Mouse (Mus musculus) urinary bladder, postnatal 4 days (tissue): Measurements from ENCODE around the gene Rnf38.

Source experiments
- DNase-seq, 2 experiments: peaks; one replicate each; pipeline ENCODE4 v3.0.0; 2021 to 2022; ENCODE audit warnings: low spot score in 2 of 2

The Rnf38 gene

GRCm38 (mm10) chr4:44233713-44234003 is at the start of gene Rnf38:
Gene Rnf38 (minus strand): TSS chr4:44233789.
- DNase-seq = no peak

DNA sequence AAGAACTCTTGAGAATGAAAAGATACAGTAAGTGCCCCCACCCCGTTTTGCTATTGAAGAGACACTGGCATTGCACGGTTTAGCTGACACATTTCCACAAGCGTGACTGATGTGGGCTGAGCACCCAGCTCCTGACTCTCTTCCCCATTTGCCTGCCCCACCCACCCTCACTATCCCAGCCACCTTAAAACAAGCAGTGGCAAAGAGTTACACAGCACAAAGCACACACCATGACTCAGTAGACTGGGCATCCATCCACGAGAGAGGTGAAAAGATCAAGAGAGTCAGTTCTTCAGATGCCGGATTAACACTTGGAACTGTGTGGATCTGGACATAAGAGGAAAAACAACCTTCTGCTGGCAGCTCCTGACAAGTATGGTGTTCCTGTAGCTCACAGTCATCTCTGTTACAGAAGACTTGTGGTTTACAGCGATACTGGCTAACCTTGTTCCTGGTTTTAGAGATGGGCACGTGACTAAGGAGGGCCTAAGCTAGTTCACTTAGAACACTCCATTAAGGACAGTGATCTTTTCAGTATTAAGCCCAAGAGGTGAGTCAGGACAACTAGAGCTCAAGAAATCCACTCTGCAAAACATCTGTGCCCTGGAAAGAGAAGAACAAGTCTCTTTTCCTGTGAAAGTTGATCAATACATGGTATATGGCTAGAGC is 48.1 kb upstream of the Rnf38 start:
- DNase-seq = no peak

GRCm38 (mm10) chr4:44271134-44271533 is 37.5 kb upstream of the Rnf38 start:
- DNase-seq = no peak

DNA sequence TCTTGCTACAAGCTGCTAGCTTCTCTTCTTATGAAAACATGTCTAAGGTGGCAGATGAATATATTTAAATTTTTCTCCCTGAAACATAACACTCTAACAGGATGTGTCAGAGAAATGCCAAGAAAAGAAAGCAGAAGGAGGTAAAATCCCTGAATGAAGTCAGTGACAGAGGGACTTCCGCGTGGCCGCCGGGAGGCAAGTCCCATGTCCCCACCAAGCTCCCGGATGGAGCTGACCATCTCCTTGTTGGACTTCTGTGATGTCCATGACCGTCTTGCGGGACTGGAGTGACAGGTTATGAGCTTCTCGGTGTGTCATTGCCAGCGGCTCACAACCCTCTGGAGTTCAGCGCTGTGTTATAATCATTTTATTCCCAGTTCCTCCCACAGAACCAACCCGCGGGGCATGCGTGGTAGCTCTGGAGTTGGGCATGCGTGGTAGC is 35.8 kb upstream of the Rnf38 start:
- DNase-seq = no peak

DNA sequence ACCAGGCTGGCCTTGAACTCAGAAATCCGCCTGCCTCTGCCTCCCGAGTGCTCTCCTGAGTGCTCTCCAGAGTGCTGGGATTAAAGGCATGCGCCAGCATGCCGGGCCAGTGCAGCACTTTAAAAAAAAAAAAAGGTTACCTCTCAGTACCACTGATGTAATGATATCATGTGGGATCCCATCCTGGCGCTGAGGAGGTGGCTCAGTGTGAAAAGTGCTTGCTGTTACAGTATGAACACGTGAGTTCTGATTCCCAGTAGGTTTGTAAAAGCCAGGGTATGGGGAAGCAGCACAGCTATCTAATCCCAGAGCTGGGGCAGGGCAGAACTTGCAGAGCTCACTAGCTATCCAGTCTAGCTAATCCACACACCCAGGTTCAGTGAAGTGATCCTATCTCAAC is 33.8 kb upstream of the Rnf38 start:
- DNase-seq = no peak

DNA sequence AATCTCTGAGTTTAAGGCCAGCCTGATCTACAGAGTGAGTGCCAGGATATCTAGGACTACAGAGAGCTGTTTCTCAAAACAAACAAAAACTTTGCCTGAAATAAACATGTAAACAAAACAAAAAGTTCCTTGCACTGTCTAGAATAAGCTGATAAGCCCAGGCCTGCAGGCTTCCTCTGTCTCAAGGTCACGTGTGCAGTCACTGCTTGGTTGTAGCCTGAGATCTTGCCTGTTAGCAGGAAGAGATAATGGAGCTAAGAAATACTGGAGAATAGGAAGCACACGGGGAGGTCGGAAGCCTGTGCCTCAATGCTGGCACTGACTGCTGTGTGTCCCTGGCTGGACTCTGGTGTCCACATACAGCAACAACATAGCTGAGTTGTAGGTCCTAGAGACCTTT is 31.9 kb upstream of the Rnf38 start:
- no peak for DNase-seq

DNA sequence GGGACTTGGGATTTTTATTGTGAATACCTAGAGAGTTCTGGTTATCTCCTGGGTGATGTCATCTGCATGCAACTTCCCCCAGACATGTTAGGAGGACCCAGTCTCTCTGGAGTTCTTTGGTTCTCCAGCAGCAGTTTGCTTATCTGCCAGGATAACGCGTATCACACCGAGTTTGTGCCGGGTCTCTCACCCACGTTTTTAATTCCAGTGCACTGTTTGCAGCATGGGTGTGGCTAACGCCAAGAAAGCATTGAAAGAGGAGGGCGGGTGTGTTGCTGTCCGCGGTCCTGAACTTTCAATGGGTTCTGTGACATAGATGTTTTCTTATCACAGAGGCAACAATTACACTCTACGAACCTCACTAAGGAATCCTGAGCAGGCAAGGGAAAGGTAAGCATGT is 26.7 kb upstream of the Rnf38 start:
- peak; percentile 24 to 71 for DNase-seq

- DNase-seq = no peak
Observed at GRCm38 (mm10) chr4:44259126-44259525, 25.5 kb upstream of the Rnf38 start.

DNA sequence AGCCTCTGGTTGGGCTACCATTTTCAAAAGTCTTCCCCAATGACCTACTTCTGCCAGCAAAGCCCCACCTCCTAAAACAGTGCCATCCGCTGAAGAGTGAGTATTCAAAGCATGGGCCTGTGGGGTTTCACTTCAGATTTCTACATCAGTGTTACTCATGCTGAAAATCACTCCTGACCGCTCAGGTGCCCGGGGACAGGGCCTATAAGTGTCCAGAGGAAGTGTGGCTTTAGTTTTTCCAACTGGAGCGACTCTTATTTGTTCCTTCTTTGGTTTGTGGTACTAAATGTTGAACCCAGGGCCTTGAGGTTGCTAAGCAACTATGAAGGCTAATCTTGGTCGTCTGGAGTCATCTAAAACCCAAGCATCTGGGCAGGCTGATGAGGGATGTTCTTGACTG is 21.0 kb upstream of the Rnf38 start:
- DNase-seq = no peak

- DNase-seq = no peak
Observed at GRCm38 (mm10) chr4:44253191-44253590, 19.6 kb upstream of the Rnf38 start.

GRCm38 (mm10) chr4:44251966-44252916 is 18.7 kb upstream of the Rnf38 start:
- DNase-seq = no peak

DNA sequence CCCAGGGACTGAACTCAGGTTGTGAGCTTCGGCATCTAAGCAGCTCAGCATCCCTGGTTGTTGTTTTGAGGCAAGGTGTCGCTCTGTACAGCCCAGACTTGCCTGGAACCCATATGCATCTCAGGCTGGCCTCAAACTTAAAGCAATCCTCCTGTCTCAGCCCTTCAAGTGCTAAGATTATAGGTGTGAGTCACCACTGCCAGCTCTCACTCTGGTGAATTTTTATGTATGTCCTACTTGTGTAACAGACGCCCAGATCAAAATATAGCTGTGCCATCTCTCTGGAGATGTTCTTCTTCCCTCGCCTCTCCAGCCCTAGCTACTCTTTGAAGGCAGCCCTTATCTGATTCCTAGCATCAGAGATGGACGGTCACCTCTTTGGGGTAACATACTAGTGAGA is 17.9 kb upstream of the Rnf38 start:
- DNase-seq = no peak

- DNase-seq = no peak
Observed at GRCm38 (mm10) chr4:44249705-44250104, 16.1 kb upstream of the Rnf38 start.

- peak in 1 of 2 experiments; percentile 26 for DNase-seq
Observed at GRCm38 (mm10) chr4:44247051-44247939, 13.7 kb upstream of the Rnf38 start.

- no peak for DNase-seq
Observed at GRCm38 (mm10) chr4:44246285-44246684, 12.7 kb upstream of the Rnf38 start.

GRCm38 (mm10) chr4:44241638-44242037 is 8.0 kb upstream of the Rnf38 start:
- DNase-seq = no peak

DNA sequence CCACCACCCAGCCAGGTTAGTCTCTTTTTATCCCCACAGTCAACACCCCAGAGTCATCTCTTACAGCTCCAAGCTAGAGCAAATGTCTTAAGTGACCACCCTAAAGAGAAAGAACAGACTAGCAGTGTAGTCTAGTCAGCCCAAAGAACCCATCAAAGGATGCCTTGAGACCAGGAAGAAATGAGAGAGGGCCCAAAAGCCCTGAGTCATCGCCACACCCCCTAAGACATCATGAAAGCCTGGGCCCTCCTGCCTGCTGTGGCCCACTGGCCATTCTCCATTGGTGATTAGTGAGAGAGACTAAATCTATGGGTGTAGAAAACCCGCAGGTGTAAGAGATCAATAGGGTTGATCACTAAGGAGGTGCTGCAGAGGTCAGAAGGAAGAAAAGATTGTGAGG is 2.4 kb upstream of the Rnf38 start:
- DNase-seq = no peak

DNA sequence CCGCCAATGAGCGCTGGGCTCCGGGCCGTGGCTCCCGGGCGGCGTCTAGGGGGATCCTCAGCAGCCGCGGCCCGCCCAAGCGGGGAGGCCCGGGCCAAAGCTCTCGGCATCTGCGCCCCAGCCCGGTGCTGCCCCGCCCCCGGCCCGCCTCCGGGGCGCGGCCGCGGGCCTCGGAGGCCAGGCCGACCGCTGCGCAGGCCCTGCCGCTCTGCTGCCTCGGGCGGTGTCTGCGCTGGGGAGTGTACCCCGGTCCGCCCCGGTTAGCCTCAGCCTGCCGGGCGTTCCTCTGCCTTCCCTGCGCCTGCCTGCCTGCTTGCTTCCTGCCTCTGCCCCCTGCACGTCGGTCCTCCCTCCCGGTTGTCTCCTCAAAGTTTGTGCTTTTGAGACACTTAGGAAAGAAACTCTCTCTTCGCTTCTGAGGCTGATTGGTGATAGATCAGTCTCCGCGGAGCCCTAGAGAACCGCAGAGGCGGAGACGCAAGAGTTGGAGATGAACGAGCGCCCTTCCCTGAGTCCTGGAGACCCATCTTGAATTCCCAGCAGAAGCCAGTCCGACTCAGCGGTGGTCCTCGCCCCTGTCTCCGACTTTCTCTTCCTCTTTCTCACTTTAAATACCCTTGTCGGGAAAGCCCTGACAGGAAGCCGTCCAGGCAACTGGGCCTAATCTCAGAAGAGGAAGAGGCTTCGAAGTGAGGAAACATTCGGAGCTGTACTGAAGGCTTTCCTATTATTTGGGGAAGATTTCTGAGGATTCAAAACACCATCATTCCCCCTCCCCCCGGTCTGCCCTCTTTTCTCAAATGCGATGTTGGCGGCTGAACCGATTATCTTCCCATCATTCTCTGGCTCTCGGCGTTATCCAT is 646 bp upstream of the Rnf38 start:
- DNase-seq = peak; percentile 87 to 91

GRCm38 (mm10) chr4:44232771-44233712 is 547 bp downstream of the Rnf38 start:
- DNase-seq = peak; percentile 36 to 65

DNA sequence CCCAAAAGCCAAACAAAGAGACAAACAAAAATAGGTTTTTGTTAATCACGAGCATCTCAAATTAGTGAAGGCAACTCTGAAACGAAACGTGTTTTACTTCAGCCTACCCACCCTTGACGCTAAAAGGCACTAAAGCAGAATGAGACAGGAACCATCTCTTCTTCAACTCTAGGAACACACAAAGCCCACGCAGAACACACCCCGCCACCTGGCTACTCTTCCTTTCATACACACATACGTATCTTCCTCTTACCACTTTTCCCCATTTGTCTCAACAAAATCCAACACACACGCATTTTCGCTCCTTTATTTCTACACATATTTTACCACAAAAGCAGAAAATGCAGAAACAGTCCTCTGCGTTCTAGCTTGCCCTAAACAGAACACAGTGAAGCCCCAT is 8.5 kb downstream of the Rnf38 start:
- DNase-seq = no peak
